Mouse (Mus musculus): ENCODE data around the gene Kif16b. TPM values are rescaled to one million over a fixed set of nuclear protein-coding genes. Genes with fewer than 3 reads are reported as not detected.

The Kif16b gene
- total and polyA plus RNA-seq, 2 experiments, result 5.8 to 18.4 TPM

GRCm38 (mm10) chr2:142909213-142909612, 7.9 kb upstream of the Kif16b start:
- Histone ChIP-seq H3K27ac (replicated peaks; ENCODE audit: insufficient read depth, low read depth, low read length) (no peak overlapping the region), H3K79me2 (ENCODE audit: control insufficient read depth, insufficient read depth, low read length) (no peaks in the 10 kb centered on the region), H3K36me3 (ENCODE audit: control insufficient read depth, insufficient read depth, low read length) (no peaks in the 10 kb centered on the region), H3K4me3 (ENCODE audit: insufficient read depth, low read depth, low read length) (no peak overlapping the region), H3K27me3 (ENCODE audit: control insufficient read depth, insufficient read depth, low read length) (no peaks in the 10 kb centered on the region), H3K4me1 (ENCODE audit: control insufficient read depth, insufficient read depth, low read length) (no peaks in the 10 kb centered on the region), H3K9ac (ENCODE audit: low read depth, low read length) (no peak overlapping the region)
- WGBS, result 75% methylated on average over 3 of the region's 3 CpGs
- no peak for DNase-seq (ENCODE audit: extremely low read depth, low read depth, low spot score)
- TF ChIP-seq POLR2A (IDR thresholded peaks at IDR 0.05; ENCODE audit: extremely low read depth, insufficient read depth, low read length) (no peak), CTCF (IDR thresholded peaks at IDR 0.05; ENCODE audit: low read depth, low read length) (no peak)

GRCm38 (mm10) chr2:142907056-142907455, 5.7 kb upstream of the Kif16b start:
- H3K36me3 ChIP-seq (ENCODE audit: control insufficient read depth, insufficient read depth, low read length), result no peaks in the 10 kb centered on the region
- H3K27me3 ChIP-seq (ENCODE audit: control insufficient read depth, insufficient read depth, low read length), result no peaks in the 10 kb centered on the region
- no peaks in the 10 kb centered on the region for H3K79me2 ChIP-seq (ENCODE audit: control insufficient read depth, insufficient read depth, low read length)
- H3K9ac ChIP-seq (ENCODE audit: low read depth, low read length), result no peak overlapping the region
- 78% methylated on average over 4 of the region's 4 CpGs for WGBS
- TF ChIP-seq CTCF (IDR thresholded peaks at IDR 0.05; ENCODE audit: low read depth, low read length) (no peak), POLR2A (IDR thresholded peaks at IDR 0.05; ENCODE audit: extremely low read depth, insufficient read depth, low read length) (no peak)
- no peak overlapping the region for H3K27ac ChIP-seq (replicated peaks; ENCODE audit: insufficient read depth, low read depth, low read length)
- no peak overlapping the region for H3K4me3 ChIP-seq (ENCODE audit: insufficient read depth, low read depth, low read length)
- H3K4me1 ChIP-seq (ENCODE audit: control insufficient read depth, insufficient read depth, low read length), result peaks cover 3% of the 10 kb centered on the region
- no peak for DNase-seq (ENCODE audit: extremely low read depth, low read depth, low spot score)

DNA sequence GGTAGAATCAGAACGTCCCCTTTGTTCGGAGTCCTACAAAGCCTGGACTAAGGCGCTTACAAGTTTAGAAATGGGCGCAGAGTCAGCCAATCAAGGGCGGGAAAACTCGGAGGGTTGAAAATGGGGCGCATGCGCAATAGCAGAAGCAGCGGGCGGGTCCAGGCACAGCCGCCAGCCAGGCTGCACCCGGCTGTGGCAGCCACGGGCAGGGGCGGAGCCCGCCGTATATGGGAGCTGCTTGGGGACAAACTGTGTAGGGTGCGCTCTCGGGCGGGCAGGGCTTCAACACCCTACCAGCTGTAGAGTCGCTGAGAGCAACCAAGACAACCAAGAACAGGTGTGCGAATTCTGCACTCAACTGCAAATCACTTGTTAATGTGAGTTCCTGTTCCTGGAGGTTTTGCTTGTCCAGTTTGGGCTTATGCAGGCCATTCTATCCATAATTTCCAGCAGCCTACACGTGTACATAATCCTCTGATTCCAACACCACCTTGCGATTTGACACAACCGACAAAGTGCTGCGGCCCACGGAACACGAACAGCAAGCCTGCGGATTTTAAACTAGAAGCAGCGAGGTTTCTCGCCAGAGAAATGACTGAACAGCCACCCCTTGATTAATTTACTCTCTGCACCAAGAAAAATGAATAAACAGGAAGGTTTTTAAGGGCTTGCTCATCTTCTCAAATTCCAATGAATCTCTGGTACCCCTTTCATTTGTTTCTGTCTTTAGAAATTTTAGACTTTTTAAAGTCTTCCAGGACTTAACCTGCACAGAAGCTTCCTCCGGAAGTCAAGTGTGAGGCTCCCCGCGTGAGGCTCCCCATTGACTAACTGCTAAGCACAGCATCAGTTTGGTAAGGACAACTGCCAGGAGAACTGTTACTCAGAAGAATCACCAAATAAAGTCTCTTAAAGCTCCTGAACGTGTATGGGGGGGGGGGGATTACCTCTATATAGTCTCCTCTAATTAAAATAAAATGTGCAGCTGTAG, 1.9 kb upstream of the Kif16b start:
- WGBS, result 6% methylated on average over 34 of the region's 34 CpGs

GRCm38 (mm10) chr2:142900120-142900861, 1.0 kb downstream of the Kif16b start:
- H3K4me3 ChIP-seq (ENCODE audit: insufficient read depth, low read depth, low read length), result peak overlapping the region; percentile 68
- TF ChIP-seq CTCF (IDR thresholded peaks at IDR 0.05; ENCODE audit: low read depth, low read length) (no peak), POLR2A (IDR thresholded peaks at IDR 0.05; ENCODE audit: extremely low read depth, insufficient read depth, low read length) (no peak)
- no peaks in the 10 kb centered on the region; the same call in 1 of the 2 replicates for H3K79me2 ChIP-seq (ENCODE audit: control insufficient read depth, insufficient read depth, low read length)
- WGBS, result 13% methylated on average over 10 of the region's 10 CpGs
- DNase-seq (ENCODE audit: extremely low read depth, low read depth, low spot score), result peak; percentile 45
- H3K4me1 ChIP-seq (ENCODE audit: control insufficient read depth, insufficient read depth, low read length), result peaks cover 5% of the 10 kb centered on the region
- no peak overlapping the region for H3K27ac ChIP-seq (replicated peaks; ENCODE audit: insufficient read depth, low read depth, low read length)
- peak overlapping the region; percentile 44 for H3K9ac ChIP-seq (ENCODE audit: low read depth, low read length)
- no peaks in the 10 kb centered on the region for H3K27me3 ChIP-seq (ENCODE audit: control insufficient read depth, insufficient read depth, low read length)
- H3K36me3 ChIP-seq (ENCODE audit: control insufficient read depth, insufficient read depth, low read length), result no peaks in the 10 kb centered on the region

More for the DNA sequence above, 1.9 kb upstream of the Kif16b start:
- Histone ChIP-seq H3K79me2 (ENCODE audit: control insufficient read depth, insufficient read depth, low read length) (no peaks in the 10 kb centered on the region; the same call in 1 of the 2 replicates), H3K27ac (replicated peaks; ENCODE audit: insufficient read depth, low read depth, low read length) (peak overlapping the region; percentile 45), H3K36me3 (ENCODE audit: control insufficient read depth, insufficient read depth, low read length) (no peaks in the 10 kb centered on the region), H3K4me3 (ENCODE audit: insufficient read depth, low read depth, low read length) (peak overlapping the region; percentile 40), H3K9ac (ENCODE audit: low read depth, low read length) (peak overlapping the region; percentile 54), H3K4me1 (ENCODE audit: control insufficient read depth, insufficient read depth, low read length) (peaks cover 5% of the 10 kb centered on the region), H3K27me3 (ENCODE audit: control insufficient read depth, insufficient read depth, low read length) (no peaks in the 10 kb centered on the region)
- TF ChIP-seq POLR2A (IDR thresholded peaks at IDR 0.05; ENCODE audit: extremely low read depth, insufficient read depth, low read length) (no peak), CTCF (IDR thresholded peaks at IDR 0.05; ENCODE audit: low read depth, low read length) (no peak)
- DNase-seq (ENCODE audit: extremely low read depth, low read depth, low spot score), result peak; percentile 86

DNA sequence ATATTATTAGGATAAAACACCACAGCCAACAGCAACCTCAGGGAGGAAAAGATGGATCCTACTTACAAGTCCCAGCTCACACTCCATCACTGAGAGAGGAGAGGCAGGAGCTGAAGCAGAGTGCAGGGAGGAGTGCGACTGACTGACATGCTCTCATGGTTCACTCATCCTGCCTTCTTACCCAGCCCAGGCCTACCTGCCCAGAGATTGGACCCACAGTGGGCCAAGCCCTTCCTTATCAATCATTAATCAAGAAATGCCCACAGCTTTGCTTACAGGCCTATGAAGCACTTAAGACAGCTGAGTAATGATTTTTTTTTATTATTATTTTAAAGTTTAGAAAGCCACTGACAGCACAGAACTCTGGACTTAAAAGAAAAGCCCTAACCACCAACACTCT, 7.6 kb downstream of the Kif16b start:
- H3K27me3 ChIP-seq (ENCODE audit: control insufficient read depth, insufficient read depth, low read length), result no peaks in the 10 kb centered on the region
- H3K4me1 ChIP-seq (ENCODE audit: control insufficient read depth, insufficient read depth, low read length), result no peaks in the 10 kb centered on the region
- peaks cover 11% of the 10 kb centered on the region; the same call in 1 of the 2 replicates for H3K79me2 ChIP-seq (ENCODE audit: control insufficient read depth, insufficient read depth, low read length)
- H3K36me3 ChIP-seq (ENCODE audit: control insufficient read depth, insufficient read depth, low read length), result no peaks in the 10 kb centered on the region
- no peak overlapping the region for H3K27ac ChIP-seq (replicated peaks; ENCODE audit: insufficient read depth, low read depth, low read length)
- peak; percentile 27 for DNase-seq (ENCODE audit: extremely low read depth, low read depth, low spot score)
- WGBS, result 28% methylated on average over 1 of the region's 1 CpGs
- no peak for TF ChIP-seq CTCF (IDR thresholded peaks at IDR 0.05; ENCODE audit: low read depth, low read length)
- no peak for TF ChIP-seq POLR2A (IDR thresholded peaks at IDR 0.05; ENCODE audit: extremely low read depth, insufficient read depth, low read length)
- H3K4me3 ChIP-seq (ENCODE audit: insufficient read depth, low read depth, low read length), result no peak overlapping the region
- H3K9ac ChIP-seq (ENCODE audit: low read depth, low read length), result no peak overlapping the region

Data from liver, adult 2 months (tissue).